Mouse (Mus musculus) small intestine, adult 2 months (tissue): ENCODE data around the gene Cdc14a.

Experiments used
- CTCF ChIP-seq: fragments of 200-500 bp; IDR thresholded peaks from 2 replicates; pipeline ENCODE4 v1.5.1; 2012; ENCODE audit warnings: low read depth, mild to moderate bottlenecking, control low read depth, inconsistent platforms, low read length, moderate library complexity, mixed read lengths; ENCODE audit not compliant: insufficient replicate concordance, insufficient read length; ENCODE audit errors: extremely low read depth
- POLR2A ChIP-seq: fragments of 200-500 bp; IDR thresholded peaks from 2 replicates; pipeline ENCODE4 v1.6.1; 2012; ENCODE audit warnings: low read depth, mild to moderate bottlenecking, control low read depth, inconsistent platforms, low read length, moderate library complexity

DNA sequence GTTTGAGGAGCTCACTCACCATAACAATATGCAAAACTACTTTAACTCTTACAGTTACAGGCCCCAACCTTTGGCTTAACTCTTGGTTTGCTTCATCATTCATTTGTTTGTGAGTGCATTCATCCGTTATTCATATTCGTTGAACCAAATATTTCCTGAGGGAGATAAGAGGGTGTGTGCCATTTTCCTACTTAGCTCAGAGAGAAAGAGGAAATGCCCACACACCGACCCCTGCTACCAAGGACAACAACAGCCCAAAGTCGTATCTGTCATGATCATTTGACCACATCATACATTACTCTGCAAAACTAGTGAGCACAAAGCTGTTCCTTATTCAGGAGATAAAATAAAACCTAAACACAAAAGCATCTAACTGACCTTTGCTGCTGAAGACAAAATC, 66.7 kb downstream of the Cdc14a start:
- no peak for TF ChIP-seq POLR2A
- TF ChIP-seq CTCF = no peak
